Mouse (Mus musculus) heart, adult 2 months (tissue): ENCODE measurements at regions not wholly inside any gene's neighbourhood (a gene's known extent, or its start where the extent isn't known, plus 50 kb on each side); places are given as distances from the start of the nearest gene placed in this dataset.
"Not testable (repeated sequence)": the region's sequence is repeated elsewhere in the genome, so short reads cannot be mapped to it uniquely, and the experiment has no call there.

Source experiments
- DNase-seq, 2 experiments: peaks; one replicate each; pipeline ENCODE4 v3.0.0; 2021
- H3K27ac ChIP-seq: fragments of 200-600 bp; 2 replicates; pipeline ENCODE4 v1.8.1; 2022
- H3K27me3 ChIP-seq: fragments of 200-500 bp; 2 replicates; pipeline ENCODE4 v1.6.1; 2012; ENCODE audit warnings: mild to moderate bottlenecking, low read length, inconsistent platforms, mixed read lengths; ENCODE audit not compliant: control insufficient read depth, insufficient read depth
- H3K36me3 ChIP-seq: fragments of 200-500 bp; 2 replicates; pipeline ENCODE4 v1.6.1; 2012; ENCODE audit warnings: low read length, inconsistent platforms; ENCODE audit not compliant: control insufficient read depth, insufficient read depth
- H3K4me1 ChIP-seq: fragments of 200-500 bp; 2 replicates; pipeline ENCODE4 v1.6.1; 2011; ENCODE audit warnings: low read length; ENCODE audit not compliant: control insufficient read depth, insufficient read depth
- H3K4me3 ChIP-seq: fragments of 200-600 bp; 2 replicates; pipeline ENCODE4 v1.8.1; 2022
- H3K79me2 ChIP-seq: fragments of 200-500 bp; replicated peaks from 2 replicates; pipeline ENCODE4 v1.6.1; 2012; ENCODE audit warnings: mild to moderate bottlenecking, inconsistent platforms, low read length, moderate library complexity, mixed read lengths; ENCODE audit not compliant: control insufficient read depth, insufficient read depth
- H3K9ac ChIP-seq: fragments of 200-500 bp; 2 replicates; pipeline ENCODE4 v1.6.1; 2012; ENCODE audit warnings: low read depth, mild to moderate bottlenecking, control low read depth, inconsistent platforms, low read length, mixed read lengths
- CTCF ChIP-seq: fragments of 200-600 bp; IDR thresholded peaks from 2 replicates; pipeline ENCODE4 v1.8.1; 2022; ENCODE audit warnings: antibody characterized with exemption, mild to moderate bottlenecking, moderate library complexity
- EP300 ChIP-seq: fragments of 200-500 bp; IDR thresholded peaks from 2 replicates; pipeline ENCODE4 v1.6.1; 2011; ENCODE audit warnings: low read depth, low read length, control low read depth; ENCODE audit not compliant: insufficient read depth
- POLR2A ChIP-seq: fragments of 200-500 bp; IDR thresholded peaks from 2 replicates; pipeline ENCODE4 v1.6.1; 2011; ENCODE audit warnings: mild to moderate bottlenecking, low read depth, low read length, control low read depth; ENCODE audit not compliant: insufficient read depth
- WGBS: fragments of 180-500 bp; shearing (Covaris S2); methylation state at CpG from one replicate; pipeline ENCODE4 v1.1.7; 2018; 5-methylcytosine and 5-hydroxymethylcytosine counted together
- intact Hi-C: fragments of 180-260 bp; cut with DNase I; formaldehyde crosslinking; loops from one replicate; pipeline ENCODE4 v1.15.1; 2025

- no peaks in the 10 kb centered on the region for H3K27me3 ChIP-seq
- H3K4me1 ChIP-seq, result no peaks in the 10 kb centered on the region
- intact Hi-C loops, result no loop called here
- no peaks in the 10 kb centered on the region for H3K36me3 ChIP-seq
- WGBS, result 83% methylated on average over 1 of the region's 1 CpGs
- DNase-seq, result no peak
- no peak overlapping the region for H3K4me3 ChIP-seq
- H3K79me2 ChIP-seq, result no peaks in the 10 kb centered on the region
- no peak overlapping the region for H3K27ac ChIP-seq
- H3K9ac ChIP-seq, result no peak overlapping the region
- no peak for TF ChIP-seq CTCF
- no peak for TF ChIP-seq EP300
- TF ChIP-seq POLR2A, result no peak
These were observed 251.8 kb downstream of the Dad1 start for GRCm38 (mm10) chr14:54002083-54002482.

DNA sequence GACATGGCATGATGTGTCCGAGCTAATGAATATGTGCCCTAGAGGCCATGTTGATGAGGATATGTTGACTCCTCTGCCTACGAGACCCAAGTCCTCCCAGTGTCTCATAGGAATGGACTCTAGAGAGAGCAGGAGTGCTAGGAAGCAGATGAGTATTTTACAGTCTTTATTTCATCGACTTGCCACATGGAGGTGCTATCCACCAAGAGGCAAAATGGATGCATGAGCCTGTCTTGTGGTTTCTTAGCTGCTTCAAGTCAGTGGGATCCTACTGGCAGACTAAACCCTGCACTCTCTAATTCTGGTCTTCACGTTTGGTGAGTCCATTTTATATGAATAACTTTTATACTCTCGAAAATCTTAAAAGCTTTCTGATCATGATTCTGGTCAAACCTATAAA lies 253.4 kb downstream of the Dad1 start:
- no peaks in the 10 kb centered on the region for H3K79me2 ChIP-seq
- WGBS, result 75% methylated on average over 5 of the region's 5 CpGs
- intact Hi-C loops, result no loop called here

DNA sequence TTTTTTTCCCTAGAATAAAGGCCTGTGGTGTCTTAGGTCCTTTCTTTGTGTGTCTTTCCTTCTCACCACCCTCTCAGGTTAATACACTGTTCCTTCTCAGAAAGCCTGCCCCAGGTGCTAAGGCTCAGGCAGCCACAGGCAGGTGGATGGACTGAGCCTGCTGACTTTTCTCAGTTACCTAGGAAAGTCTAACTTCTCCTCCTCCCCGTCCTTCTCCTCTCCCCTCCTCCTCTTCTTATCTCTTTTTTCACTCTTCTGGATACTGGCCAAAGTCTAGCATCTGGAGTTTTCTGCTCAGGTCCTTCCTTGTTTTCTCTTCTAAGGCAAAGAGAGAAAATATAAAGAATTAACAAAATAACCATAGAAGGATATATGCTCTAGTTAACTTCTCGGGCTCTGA lies 260.5 kb downstream of the Dad1 start:
- H3K4me3 ChIP-seq, result no peak overlapping the region
- 53% methylated on average over 2 of the region's 2 CpGs for WGBS
- H3K4me1 ChIP-seq, result no peaks in the 10 kb centered on the region
- no peaks in the 10 kb centered on the region for H3K27me3 ChIP-seq
- H3K27ac ChIP-seq, result no peak overlapping the region
- no peak for DNase-seq
- H3K36me3 ChIP-seq, result no peaks in the 10 kb centered on the region
- no peak for TF ChIP-seq POLR2A
- TF ChIP-seq CTCF, result no peak
- no peak for TF ChIP-seq EP300
- intact Hi-C loops, result no loop called here
- no peak overlapping the region for H3K9ac ChIP-seq
- H3K79me2 ChIP-seq, result no peaks in the 10 kb centered on the region

More for the DNA sequence above, 253.4 kb downstream of the Dad1 start:
- DNase-seq, result no peak
- no peak for TF ChIP-seq EP300
- Histone ChIP-seq H3K9ac (no peak overlapping the region), H3K4me3 (no peak overlapping the region), H3K4me1 (no peaks in the 10 kb centered on the region), H3K27ac (no peak overlapping the region), H3K36me3 (no peaks in the 10 kb centered on the region), H3K27me3 (no peaks in the 10 kb centered on the region)

- Histone ChIP-seq H3K27ac (no peak overlapping the region), H3K4me1 (no peaks in the 10 kb centered on the region), H3K36me3 (no peaks in the 10 kb centered on the region), H3K4me3 (no peak overlapping the region), H3K27me3 (no peaks in the 10 kb centered on the region), H3K9ac (no peak overlapping the region), H3K79me2 (no peaks in the 10 kb centered on the region)
- DNase-seq, result no peak
- 44% methylated on average over 11 of the region's 11 CpGs for WGBS
- intact Hi-C loops, result no loop called here
- TF ChIP-seq CTCF (no peak), POLR2A (no peak)
These were observed 261.1 kb downstream of the Dad1 start for GRCm38 (mm10) chr14:53992712-53993286.

DNA sequence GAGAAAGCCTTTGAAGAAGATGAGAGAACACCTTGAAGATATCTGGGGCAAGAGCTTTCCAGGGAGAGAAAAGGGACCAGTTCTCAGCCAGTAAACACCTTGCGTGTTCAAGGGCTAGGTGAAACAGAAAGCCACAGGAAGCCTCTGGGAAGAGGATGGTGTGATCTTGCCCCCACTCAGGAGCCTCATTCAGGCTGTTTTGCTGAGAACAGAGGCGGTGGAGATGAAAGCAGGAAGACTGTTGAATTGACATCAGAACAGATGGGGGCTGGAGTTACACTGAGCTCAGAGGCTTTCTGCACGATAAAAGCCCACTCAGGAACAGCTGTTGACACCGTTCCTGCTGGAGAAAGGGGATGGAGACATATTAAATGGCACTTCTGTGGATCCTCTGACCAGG lies 262.5 kb downstream of the Dad1 start:
- Histone ChIP-seq H3K9ac (no peak overlapping the region), H3K4me1 (no peaks in the 10 kb centered on the region; the same call in 1 of the 2 replicates), H3K27ac (no peak overlapping the region), H3K4me3 (no peak overlapping the region), H3K79me2 (no peaks in the 10 kb centered on the region), H3K27me3 (no peaks in the 10 kb centered on the region), H3K36me3 (no peaks in the 10 kb centered on the region)
- WGBS, result 35% methylated on average over 4 of the region's 4 CpGs
- intact Hi-C loops, result no loop called here
- TF ChIP-seq POLR2A, result no peak
- TF ChIP-seq EP300, result no peak
- TF ChIP-seq CTCF, result no peak
- no peak for DNase-seq

DNA sequence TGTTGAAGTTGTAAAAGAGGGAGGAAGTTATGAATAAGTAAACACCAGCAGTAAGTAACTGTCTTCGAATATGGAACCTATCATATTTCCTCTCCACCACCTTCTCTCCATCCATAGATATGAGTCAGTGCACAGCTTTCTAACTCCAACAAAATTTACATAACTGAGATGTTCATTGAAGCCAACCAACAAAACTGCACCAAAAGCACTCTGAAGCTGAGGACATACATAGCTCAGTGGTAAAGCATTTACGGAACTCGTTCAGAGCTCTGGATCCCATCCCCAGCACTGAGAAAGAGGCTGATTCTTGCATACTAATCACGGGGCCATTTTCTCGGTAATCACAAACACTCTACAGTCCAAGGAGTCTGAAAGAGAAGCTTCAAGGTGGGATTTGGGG lies 273.1 kb downstream of the Dad1 start:
- Histone ChIP-seq H3K36me3 (no peaks in the 10 kb centered on the region), H3K27me3 (no peaks in the 10 kb centered on the region), H3K27ac (no peak overlapping the region), H3K9ac (no peak overlapping the region), H3K4me1 (no peaks in the 10 kb centered on the region), H3K79me2 (no peaks in the 10 kb centered on the region), H3K4me3 (no peak overlapping the region)
- DNase-seq, result no peak
- TF ChIP-seq CTCF (no peak), POLR2A (no peak), EP300 (no peak)
- intact Hi-C loops, result no loop called here
- 66% methylated on average over 5 of the region's 5 CpGs for WGBS

- H3K27ac ChIP-seq, H3K9ac ChIP-seq, H3K36me3 ChIP-seq, H3K4me3 ChIP-seq, H3K4me1 ChIP-seq, H3K79me2 ChIP-seq, H3K27me3 ChIP-seq, intact Hi-C loops, DNase-seq: not testable (repeated sequence)
- WGBS, result 75% methylated on average over 11 of the region's 11 CpGs
These were observed 292.5 kb downstream of the Dad1 start for GRCm38 (mm10) chr14:53961426-53961825.
